Mouse (Mus musculus): ENCODE measurements around the gene Gm37240. TPM values are rescaled to one million over a fixed set of nuclear protein-coding genes. Genes with fewer than 3 reads are reported as not detected.

Gm37240 gene
- polyA plus RNA-seq, 1 experiment from 2014 or later: 2.8 TPM

DNA sequence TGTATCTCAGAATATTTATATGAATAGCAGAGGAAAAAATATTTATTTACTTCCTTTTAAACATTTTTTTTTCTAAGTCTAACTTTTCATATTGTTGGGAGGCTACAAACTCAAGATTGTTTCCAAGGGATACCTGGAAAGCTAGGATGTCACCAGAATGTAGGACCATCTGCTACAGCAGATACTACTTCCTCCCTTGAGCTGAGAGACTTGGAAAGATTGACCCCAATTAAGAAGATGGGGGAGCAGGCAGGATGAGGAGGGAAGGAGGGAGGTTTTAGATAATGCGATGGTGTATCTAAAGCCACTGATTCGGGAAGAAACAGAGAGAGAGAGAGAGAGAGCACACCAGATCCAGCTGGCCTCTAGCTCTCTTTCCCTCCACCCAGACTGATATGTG lies 418.3 kb downstream of the Gm37240 start:
- Histone ChIP-seq H3K36me3 (replicated peaks) (no peaks in the 10 kb centered on the region), H3K27me3 (replicated peaks; ENCODE audit: low read depth, poor library complexity, severe bottlenecking) (no peaks in the 10 kb centered on the region), H3K4me3 (no peak overlapping the region), H3K9me3 (no peaks in the 10 kb centered on the region), H3K27ac (replicated peaks) (no peak overlapping the region), H3K4me1 (no peaks in the 10 kb centered on the region)
- 93% methylated on average over 2 of the region's 2 CpGs for WGBS
- no peak for DNase-seq (ENCODE audit: low spot score)

DNA sequence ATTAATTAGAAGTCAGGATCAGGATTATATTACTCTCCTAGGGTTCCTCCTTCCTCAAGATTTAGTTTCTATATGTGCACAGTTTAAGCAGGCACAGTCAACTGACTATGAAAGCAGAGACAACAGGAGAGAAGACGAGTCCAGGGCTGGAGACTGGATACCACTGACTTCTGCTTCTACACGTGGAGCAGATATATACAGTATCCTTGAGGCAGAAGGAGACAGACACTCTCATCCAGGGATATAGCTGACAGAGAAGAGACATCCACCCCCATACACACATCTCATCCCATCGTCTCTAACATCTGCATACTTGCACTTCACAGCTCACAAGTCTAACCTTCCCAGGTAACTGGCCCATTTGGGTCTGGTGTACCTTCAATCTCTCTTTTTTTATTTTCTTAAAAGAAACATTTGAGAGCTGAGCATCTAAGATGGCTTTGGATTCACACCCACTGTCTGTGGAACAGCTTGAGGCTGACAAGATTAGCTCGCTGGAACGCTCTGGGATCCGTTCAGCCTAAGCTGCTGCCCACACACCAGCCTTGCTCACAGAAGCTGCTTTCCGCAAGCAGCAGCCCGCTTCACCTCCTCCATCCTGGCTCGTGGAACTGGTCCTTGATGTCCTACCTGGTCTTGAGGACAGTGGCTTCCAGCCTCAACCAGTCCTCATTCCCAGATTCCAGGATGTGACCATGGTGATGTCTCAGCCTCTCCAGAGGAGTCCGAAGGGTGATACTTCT lies 421.9 kb downstream of the Gm37240 start:
- 87% methylated on average over 10 of the region's 10 CpGs for whole genome bisulfite sequencing
- H3K27ac ChIP-seq (replicated peaks): no peak overlapping the region
- H3K36me3 ChIP-seq (replicated peaks): no peaks in the 10 kb centered on the region
- no peak overlapping the region for H3K4me3 ChIP-seq
- DNase-seq (ENCODE audit: low spot score): no peak
- H3K27me3 ChIP-seq (replicated peaks; ENCODE audit: low read depth, poor library complexity, severe bottlenecking): no peaks in the 10 kb centered on the region
- H3K4me1 ChIP-seq: no peaks in the 10 kb centered on the region
- no peaks in the 10 kb centered on the region for H3K9me3 ChIP-seq

DNA sequence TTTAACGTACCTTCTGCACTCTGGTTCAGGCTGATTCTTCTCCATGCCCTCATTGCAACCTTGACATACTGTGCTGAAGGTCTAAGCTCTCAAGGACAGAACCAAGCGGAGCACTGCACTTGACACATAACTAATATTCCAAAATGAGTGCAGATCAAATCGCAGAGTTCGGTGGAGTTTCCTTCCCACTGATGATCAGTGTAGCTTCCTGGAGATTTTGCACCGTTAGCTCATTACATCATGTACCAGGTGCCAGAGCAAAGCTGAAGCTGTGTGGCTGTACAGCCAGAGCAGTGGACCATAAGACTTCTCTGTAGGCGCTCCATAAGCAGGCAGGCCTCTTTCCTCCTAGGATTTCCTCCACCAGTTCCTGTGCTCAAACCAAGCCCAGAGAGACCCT lies 427.3 kb downstream of the Gm37240 start:
- H3K4me1 ChIP-seq: no peaks in the 10 kb centered on the region
- WGBS: 93% methylated on average over 6 of the region's 6 CpGs

DNA sequence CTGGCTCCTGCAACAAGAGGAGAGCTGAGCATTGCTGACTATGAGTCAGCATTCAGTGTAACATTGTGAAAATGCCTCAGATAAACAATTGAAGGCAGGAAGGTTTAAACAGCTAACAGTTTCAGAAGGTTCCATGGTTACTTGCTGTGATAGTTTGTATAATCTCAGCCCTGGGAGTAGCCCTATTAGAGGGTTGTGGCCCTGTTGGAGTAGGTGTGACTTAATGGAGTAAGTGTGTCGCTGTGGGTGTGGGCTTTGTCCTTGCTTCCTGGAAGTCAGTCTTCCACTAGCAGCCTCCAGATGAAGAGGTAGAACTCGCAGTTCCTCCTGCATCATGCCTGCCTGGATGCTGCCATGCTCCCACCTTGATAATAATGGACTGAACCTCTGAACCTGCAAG lies 430.3 kb downstream of the Gm37240 start:
- no peaks in the 10 kb centered on the region for H3K4me1 ChIP-seq
- no peak overlapping the region for H3K27ac ChIP-seq (replicated peaks)
- WGBS: 90% methylated on average over 2 of the region's 2 CpGs
- no peaks in the 10 kb centered on the region for H3K27me3 ChIP-seq (replicated peaks; ENCODE audit: low read depth, poor library complexity, severe bottlenecking)
- H3K9me3 ChIP-seq: no peaks in the 10 kb centered on the region
- no peak overlapping the region for H3K4me3 ChIP-seq
- no peak for DNase-seq (ENCODE audit: low spot score)
- H3K36me3 ChIP-seq (replicated peaks): no peaks in the 10 kb centered on the region

More for the DNA sequence above, 427.3 kb downstream of the Gm37240 start:
- no peaks in the 10 kb centered on the region for H3K9me3 ChIP-seq
- no peaks in the 10 kb centered on the region for H3K27me3 ChIP-seq (replicated peaks; ENCODE audit: low read depth, poor library complexity, severe bottlenecking)
- no peak overlapping the region for H3K4me3 ChIP-seq
- H3K27ac ChIP-seq (replicated peaks): no peak overlapping the region
- no peak for DNase-seq (ENCODE audit: low spot score)
- H3K36me3 ChIP-seq (replicated peaks): no peaks in the 10 kb centered on the region

DNA sequence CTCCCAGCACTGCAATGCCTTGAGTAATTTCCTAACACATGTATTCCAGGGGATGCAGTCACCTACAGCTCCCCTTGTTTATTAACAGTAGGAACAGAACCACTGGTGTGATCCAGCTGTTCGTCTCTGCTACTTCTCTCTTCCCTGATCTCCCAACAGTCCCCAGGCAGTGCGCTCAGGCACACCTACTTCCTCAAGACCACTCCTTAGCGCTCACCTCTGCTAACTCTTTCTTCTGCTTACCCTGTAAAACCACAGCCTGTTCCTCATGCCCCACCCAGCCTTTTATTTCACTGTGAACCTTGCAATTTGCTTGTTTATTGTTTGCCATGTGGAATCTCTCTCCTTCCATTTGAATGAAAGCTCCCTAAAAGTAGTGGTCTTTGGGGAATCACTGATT lies 431.9 kb downstream of the Gm37240 start:
- Histone ChIP-seq H3K36me3 (replicated peaks) (no peaks in the 10 kb centered on the region), H3K4me1 (no peaks in the 10 kb centered on the region), H3K4me3 (no peak overlapping the region), H3K27ac (replicated peaks) (no peak overlapping the region), H3K9me3 (no peaks in the 10 kb centered on the region), H3K27me3 (replicated peaks; ENCODE audit: low read depth, poor library complexity, severe bottlenecking) (no peaks in the 10 kb centered on the region)
- DNase-seq (ENCODE audit: low spot score): no peak
- WGBS: 85% methylated on average over 3 of the region's 3 CpGs

DNA sequence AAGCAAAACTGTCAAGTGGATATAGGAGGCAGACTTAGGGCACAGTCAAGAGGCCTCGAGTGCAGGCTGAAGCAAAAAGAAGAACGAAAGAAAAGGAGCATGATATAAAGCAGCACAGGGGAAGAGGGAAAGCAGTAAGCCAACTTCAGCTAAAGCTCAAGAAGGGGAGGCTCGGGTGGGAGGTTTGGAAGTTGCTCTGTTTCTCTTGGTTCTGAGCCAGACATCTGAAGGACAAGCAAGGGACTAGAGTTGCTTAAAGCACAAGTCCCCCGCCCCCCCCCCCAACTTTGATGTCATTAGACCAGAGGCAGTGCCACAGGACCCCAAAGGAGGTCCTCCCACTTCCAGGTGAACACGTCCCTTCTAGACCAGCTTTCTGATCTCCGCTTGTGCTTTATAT lies 433.3 kb downstream of the Gm37240 start:
- Histone ChIP-seq H3K27me3 (replicated peaks; ENCODE audit: low read depth, poor library complexity, severe bottlenecking) (no peaks in the 10 kb centered on the region), H3K27ac (replicated peaks) (no peak overlapping the region), H3K4me3 (no peak overlapping the region), H3K4me1 (peaks cover 6% of the 10 kb centered on the region; the same call in 1 of the 2 replicates), H3K36me3 (replicated peaks) (no peaks in the 10 kb centered on the region), H3K9me3 (no peaks in the 10 kb centered on the region)
- no peak for DNase-seq (ENCODE audit: low spot score)
- 81% methylated on average over 6 of the region's 6 CpGs for WGBS

DNA sequence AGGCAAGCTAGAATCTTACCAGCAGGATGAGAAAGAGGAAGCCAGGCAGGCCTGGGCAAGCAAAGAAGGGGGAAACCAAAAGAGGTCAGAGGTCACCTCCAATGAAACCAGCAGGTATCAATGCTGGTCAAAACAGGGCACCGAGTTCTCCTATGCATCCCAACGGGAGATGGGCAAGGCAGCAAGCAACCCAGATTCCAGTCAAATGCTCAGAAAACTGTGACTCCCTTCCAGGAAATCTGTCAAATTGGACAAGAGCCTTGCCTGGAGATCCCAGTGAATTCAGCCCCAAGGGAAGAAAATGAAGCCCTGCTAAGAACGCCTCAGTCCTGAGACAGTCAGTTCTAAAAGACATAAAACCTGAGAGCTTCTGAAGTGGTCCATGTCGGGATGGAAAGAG lies 437.9 kb downstream of the Gm37240 start:
- no peak for DNase-seq (ENCODE audit: low spot score)
- H3K27ac ChIP-seq (replicated peaks): no peak overlapping the region
- H3K9me3 ChIP-seq: no peaks in the 10 kb centered on the region
- no peaks in the 10 kb centered on the region for H3K36me3 ChIP-seq (replicated peaks)
- 65% methylated on average over 4 of the region's 4 CpGs for WGBS
- H3K27me3 ChIP-seq (replicated peaks; ENCODE audit: low read depth, poor library complexity, severe bottlenecking): no peaks in the 10 kb centered on the region
- H3K4me3 ChIP-seq: no peak overlapping the region
- H3K4me1 ChIP-seq: peaks cover 6% of the 10 kb centered on the region; the same call in 1 of the 2 replicates

DNA sequence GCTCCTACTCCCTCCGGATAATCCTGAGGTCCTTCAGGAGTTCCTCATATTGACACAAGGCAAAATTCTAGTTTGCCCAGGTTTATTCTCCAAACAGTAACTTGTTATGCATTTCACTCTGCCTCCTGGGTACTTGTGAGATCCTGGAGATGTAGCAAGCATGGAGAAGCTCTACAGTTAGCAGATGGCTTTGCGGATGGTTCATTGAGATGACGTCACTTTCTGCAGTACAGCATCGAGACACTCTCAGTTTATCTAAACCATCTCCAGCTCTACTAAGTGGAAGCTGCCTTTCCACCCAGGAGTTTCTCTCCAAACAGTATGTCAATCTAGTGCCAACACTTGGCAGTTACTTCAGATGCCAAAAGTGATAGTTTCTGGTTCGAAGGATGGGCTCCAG lies 444.5 kb downstream of the Gm37240 start:
- Histone ChIP-seq H3K36me3 (replicated peaks) (no peaks in the 10 kb centered on the region), H3K27me3 (replicated peaks; ENCODE audit: low read depth, poor library complexity, severe bottlenecking) (no peaks in the 10 kb centered on the region), H3K4me1 (no peaks in the 10 kb centered on the region), H3K27ac (replicated peaks) (no peak overlapping the region), H3K9me3 (no peaks in the 10 kb centered on the region), H3K4me3 (no peak overlapping the region)
- 93% methylated on average over 5 of the region's 5 CpGs for WGBS
- no peak for DNase-seq (ENCODE audit: low spot score)

DNA sequence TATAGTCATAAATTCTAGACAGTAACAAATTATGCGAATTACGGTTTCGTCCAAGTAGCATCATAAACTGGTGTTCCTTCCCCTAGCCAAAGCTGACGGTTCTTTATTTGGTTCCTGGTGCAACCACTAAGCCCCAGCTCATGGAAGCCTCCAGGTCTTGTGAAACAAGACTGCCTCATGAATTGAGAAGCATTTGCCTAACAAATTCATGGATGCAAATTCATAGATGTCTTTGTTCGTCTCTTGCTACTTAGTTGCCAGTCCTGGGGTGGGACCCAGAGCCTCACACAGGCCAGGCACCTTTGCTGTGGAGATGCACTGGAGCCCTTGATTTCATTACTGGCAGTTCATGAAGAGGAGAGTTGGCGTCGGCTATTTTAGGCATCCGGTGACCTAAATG lies 445.1 kb downstream of the Gm37240 start:
- 90% methylated on average over 8 of the region's 8 CpGs for WGBS
- no peak overlapping the region for H3K27ac ChIP-seq (replicated peaks)

DNA sequence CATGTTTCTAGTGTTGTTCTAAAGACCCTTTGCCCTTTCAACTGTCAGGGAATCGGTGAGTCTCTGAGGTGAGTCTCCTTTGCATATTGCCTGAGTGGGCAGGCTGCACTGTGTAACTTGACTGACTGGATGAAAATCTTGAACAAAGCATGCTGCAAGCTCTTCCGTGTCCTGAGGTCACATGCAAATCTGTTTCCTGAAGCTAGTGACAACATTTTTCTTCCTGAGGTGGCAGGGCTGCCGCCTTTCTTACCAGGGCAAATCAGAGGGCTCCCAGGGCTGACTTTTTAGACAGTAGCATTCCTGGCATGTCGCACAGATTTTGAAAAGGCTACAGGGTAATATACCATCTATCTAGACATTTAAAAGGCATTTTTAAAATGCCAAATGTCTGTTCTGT lies 451.9 kb downstream of the Gm37240 start:
- Histone ChIP-seq H3K4me1 (peaks cover 13% of the 10 kb centered on the region), H3K36me3 (replicated peaks) (no peaks in the 10 kb centered on the region), H3K27me3 (replicated peaks; ENCODE audit: low read depth, poor library complexity, severe bottlenecking) (no peaks in the 10 kb centered on the region), H3K27ac (replicated peaks) (no peak overlapping the region), H3K4me3 (no peak overlapping the region), H3K9me3 (no peaks in the 10 kb centered on the region)
- WGBS: 56% methylated on average over 4 of the region's 4 CpGs
- no peak for DNase-seq (ENCODE audit: low spot score)

More for the DNA sequence above, 445.1 kb downstream of the Gm37240 start:
- H3K4me3 ChIP-seq: no peak overlapping the region
- no peaks in the 10 kb centered on the region for H3K36me3 ChIP-seq (replicated peaks)
- DNase-seq (ENCODE audit: low spot score): no peak
- H3K9me3 ChIP-seq: no peaks in the 10 kb centered on the region
- no peaks in the 10 kb centered on the region for H3K27me3 ChIP-seq (replicated peaks; ENCODE audit: low read depth, poor library complexity, severe bottlenecking)
- no peaks in the 10 kb centered on the region for H3K4me1 ChIP-seq

DNA sequence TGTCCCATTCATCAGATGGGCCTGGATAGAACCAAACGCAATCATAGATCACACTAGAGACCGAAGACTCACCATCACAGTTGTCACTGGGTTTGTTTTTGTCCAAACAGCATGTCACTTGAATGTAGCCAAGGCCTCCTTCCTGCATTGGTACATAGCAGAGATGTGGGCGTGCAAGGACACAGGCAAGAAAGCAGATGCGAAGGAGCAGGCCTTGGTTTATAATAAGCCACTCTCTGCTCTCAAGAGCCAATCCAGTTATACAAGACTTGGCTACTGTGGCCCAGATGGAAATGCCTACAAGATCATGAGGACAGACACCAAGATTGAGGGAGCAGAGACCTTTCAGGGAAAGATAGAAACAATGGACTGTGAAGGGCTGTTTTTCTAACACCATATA lies 456.1 kb downstream of the Gm37240 start:
- 94% methylated on average over 4 of the region's 4 CpGs for WGBS
- no peaks in the 10 kb centered on the region for H3K9me3 ChIP-seq
- DNase-seq (ENCODE audit: low spot score): no peak

DNA sequence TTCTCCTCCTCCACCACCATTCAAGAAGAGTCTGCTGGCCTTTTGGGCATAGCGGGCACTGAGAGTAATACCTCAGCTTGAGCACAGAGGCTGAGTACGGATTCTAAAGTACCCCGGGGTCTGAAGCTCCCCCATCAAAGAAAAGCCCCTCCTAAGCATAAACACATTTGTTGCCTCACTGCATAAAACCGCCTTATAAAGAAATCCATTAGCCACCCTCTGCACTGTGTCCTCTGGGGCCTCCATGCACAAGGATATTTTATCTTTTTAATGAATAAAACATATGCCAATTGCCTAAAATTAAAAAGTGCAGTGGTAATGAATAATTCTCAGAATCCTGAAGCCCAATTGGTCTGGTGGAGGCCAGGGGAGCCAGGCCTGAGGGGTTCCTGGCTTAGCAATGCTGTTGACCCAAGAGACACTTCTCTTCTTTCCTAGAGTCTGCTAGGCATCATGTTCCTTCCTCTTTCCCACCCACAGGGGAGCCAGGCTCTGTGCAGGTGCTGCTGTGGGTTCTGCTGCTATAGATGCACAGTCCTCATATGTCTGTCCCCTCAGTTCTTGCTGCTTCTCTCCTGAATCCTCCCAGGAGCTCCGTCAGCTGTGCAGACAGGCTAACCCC lies 463.8 kb downstream of the Gm37240 start:
- Histone ChIP-seq H3K4me3 (no peak overlapping the region), H3K36me3 (replicated peaks) (no peaks in the 10 kb centered on the region), H3K4me1 (no peaks in the 10 kb centered on the region), H3K27ac (replicated peaks) (no peak overlapping the region), H3K27me3 (replicated peaks; ENCODE audit: low read depth, poor library complexity, severe bottlenecking) (no peaks in the 10 kb centered on the region), H3K9me3 (no peaks in the 10 kb centered on the region)
- no peak for DNase-seq (ENCODE audit: low spot score)
- 83% methylated on average over 5 of the region's 5 CpGs for WGBS

More for the DNA sequence above, 456.1 kb downstream of the Gm37240 start:
- no peaks in the 10 kb centered on the region for H3K27me3 ChIP-seq (replicated peaks; ENCODE audit: low read depth, poor library complexity, severe bottlenecking)
- no peaks in the 10 kb centered on the region for H3K36me3 ChIP-seq (replicated peaks)
- no peak overlapping the region for H3K27ac ChIP-seq (replicated peaks)
- no peak overlapping the region for H3K4me3 ChIP-seq
- H3K4me1 ChIP-seq: peaks cover 12% of the 10 kb centered on the region

DNA sequence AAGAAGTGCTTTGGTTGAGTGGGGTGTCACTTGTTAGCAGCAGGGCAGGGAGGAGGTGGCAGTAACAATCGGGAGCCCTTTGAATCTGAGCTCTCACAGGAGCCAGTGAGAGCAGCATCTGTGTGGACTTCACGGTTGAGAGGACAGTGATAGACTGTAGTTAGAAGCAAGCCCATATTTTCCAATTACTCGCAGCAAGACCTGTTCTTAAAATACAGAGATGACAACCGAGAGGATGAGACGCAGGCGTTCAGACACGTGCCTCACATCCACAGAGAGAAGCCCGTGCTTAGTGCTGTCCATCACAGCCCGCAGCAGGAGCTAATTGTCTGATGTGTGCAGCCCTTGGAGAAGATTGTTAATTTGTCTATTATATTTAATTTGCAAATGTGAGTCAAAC lies 465.9 kb downstream of the Gm37240 start:
- Histone ChIP-seq H3K27ac (replicated peaks) (no peak overlapping the region), H3K9me3 (no peaks in the 10 kb centered on the region), H3K27me3 (replicated peaks; ENCODE audit: low read depth, poor library complexity, severe bottlenecking) (no peaks in the 10 kb centered on the region), H3K36me3 (replicated peaks) (no peaks in the 10 kb centered on the region), H3K4me3 (no peak overlapping the region), H3K4me1 (no peaks in the 10 kb centered on the region)
- WGBS: 86% methylated on average over 9 of the region's 9 CpGs
- no peak for DNase-seq (ENCODE audit: low spot score)
